Mouse (Mus musculus) splenic B cell, adult 2 months (primary cell): ENCODE results near the gene Kctd20.

Source experiments
- DNase-seq: peaks from one replicate; pipeline ENCODE4 v3.0.0-alpha.2; 2011; ENCODE audit warnings: low read depth, low spot score
- H3K27me3 ChIP-seq: 2 replicates; pipeline ENCODE4 v1.6.1; 2012; ENCODE audit warnings: mild to moderate bottlenecking, low read length, moderate library complexity, mixed read lengths; ENCODE audit not compliant: control insufficient read depth, poor library complexity, insufficient read depth, severe bottlenecking
- H3K36me3 ChIP-seq: 2 replicates; pipeline ENCODE4 v1.6.1; 2012; ENCODE audit warnings: mild to moderate bottlenecking, low read length, moderate library complexity, mixed read lengths; ENCODE audit not compliant: control insufficient read depth, poor library complexity, insufficient read depth, severe bottlenecking

Gene Kctd20

GRCm38 (mm10) chr17:28951831-28952799 lies at the start of gene Kctd20:
Gene Kctd20 (plus strand): TSS chr17:28951950.
- peak; percentile 91 for DNase-seq
- Histone ChIP-seq H3K36me3 (no peaks in the 10 kb centered on the region), H3K27me3 (no peaks in the 10 kb centered on the region)

- no peaks in the 10 kb centered on the region for H3K36me3 ChIP-seq
- DNase-seq, result peak; percentile 78
- H3K27me3 ChIP-seq, result no peaks in the 10 kb centered on the region
Observed at GRCm38 (mm10) chr17:28904546-28905376, 47.0 kb upstream of the Kctd20 start.

GRCm38 (mm10) chr17:28905377-28905916 lies 46.3 kb upstream of the Kctd20 start:
- Histone ChIP-seq H3K36me3 (no peaks in the 10 kb centered on the region), H3K27me3 (no peaks in the 10 kb centered on the region)
- DNase-seq, result no peak

- no peak for DNase-seq
- H3K36me3 ChIP-seq, result no peaks in the 10 kb centered on the region
- H3K27me3 ChIP-seq, result no peaks in the 10 kb centered on the region
Observed at GRCm38 (mm10) chr17:28907959-28908358, 43.8 kb upstream of the Kctd20 start.

GRCm38 (mm10) chr17:28909252-28909941 lies 42.4 kb upstream of the Kctd20 start:
- peak; percentile 55 for DNase-seq
- H3K36me3 ChIP-seq, result no peaks in the 10 kb centered on the region
- no peaks in the 10 kb centered on the region for H3K27me3 ChIP-seq

GRCm38 (mm10) chr17:28910139-28910538 lies 41.6 kb upstream of the Kctd20 start:
- Histone ChIP-seq H3K27me3 (no peaks in the 10 kb centered on the region), H3K36me3 (no peaks in the 10 kb centered on the region)
- DNase-seq, result no peak

GRCm38 (mm10) chr17:28913200-28913599 lies 38.5 kb upstream of the Kctd20 start:
- Histone ChIP-seq H3K36me3 (no peaks in the 10 kb centered on the region), H3K27me3 (no peaks in the 10 kb centered on the region)
- DNase-seq, result no peak

- no peak for DNase-seq
- Histone ChIP-seq H3K36me3 (no peaks in the 10 kb centered on the region), H3K27me3 (no peaks in the 10 kb centered on the region)
Observed at GRCm38 (mm10) chr17:28913940-28914339, 37.8 kb upstream of the Kctd20 start.

- H3K36me3 ChIP-seq, result no peaks in the 10 kb centered on the region
- DNase-seq, result no peak
- H3K27me3 ChIP-seq, result no peaks in the 10 kb centered on the region
Observed at GRCm38 (mm10) chr17:28915060-28915628, 36.6 kb upstream of the Kctd20 start, which contains the start of gene 4930539E08Rik. Gene 4930539E08Rik (minus strand): TSS chr17:28915324.

GRCm38 (mm10) chr17:28916520-28916919 lies 35.2 kb upstream of the Kctd20 start:
- H3K27me3 ChIP-seq, result no peaks in the 10 kb centered on the region
- DNase-seq, result no peak
- no peaks in the 10 kb centered on the region for H3K36me3 ChIP-seq

- no peak for DNase-seq
- Histone ChIP-seq H3K36me3 (no peaks in the 10 kb centered on the region), H3K27me3 (no peaks in the 10 kb centered on the region)
Observed at GRCm38 (mm10) chr17:28921086-28921485, 30.7 kb upstream of the Kctd20 start.

- peak; percentile 37 for DNase-seq
- H3K27me3 ChIP-seq, result no peaks in the 10 kb centered on the region
- H3K36me3 ChIP-seq, result no peaks in the 10 kb centered on the region
Observed at GRCm38 (mm10) chr17:28922096-28922495, 29.7 kb upstream of the Kctd20 start.

- no peaks in the 10 kb centered on the region for H3K27me3 ChIP-seq
- H3K36me3 ChIP-seq, result no peaks in the 10 kb centered on the region
- no peak for DNase-seq
Observed at GRCm38 (mm10) chr17:28924957-28925595, 26.7 kb upstream of the Kctd20 start.
